Mouse (Mus musculus) MEL (cell line): ENCODE measurements around the gene Gli1. TPM values are rescaled to one million over a fixed set of nuclear protein-coding genes. Genes with fewer than 3 reads are reported as not detected.

Experiments used
- DNase-seq: peaks from one replicate; pipeline ENCODE4 v3.0.0; 2011; ENCODE audit warnings: low read depth, low spot score
- H3K27ac ChIP-seq: 2 replicates; pipeline ENCODE4 v1.5.1; 2012; ENCODE audit warnings: low read depth, mild to moderate bottlenecking, control low read depth, low read length, moderate library complexity; ENCODE audit not compliant: control insufficient read depth
- H3K27me3 ChIP-seq, 2 experiments: fragments of 150-350 bp in 1 of 2; sonication (generic) in 1 of 2; 2 replicates each; pipeline ENCODE4 v1.6.1; 2012; ENCODE audit warnings: low read length in 2 of 2, mild to moderate bottlenecking in 2 of 2, improper control_type of control experiment in 1 of 2, moderate library complexity in 1 of 2; ENCODE audit not compliant: insufficient read depth in 2 of 2, control insufficient read depth in 1 of 2
- H3K36me3 ChIP-seq, 2 experiments: 2 replicates each; pipeline ENCODE4 v1.6.1; 2012 to 2014; ENCODE audit warnings: low read length in 2 of 2, improper control_type of control experiment in 1 of 2, inconsistent platforms in 1 of 2, mild to moderate bottlenecking in 1 of 2; ENCODE audit not compliant: insufficient read depth in 2 of 2, control insufficient read depth in 1 of 2
- H3K4me1 ChIP-seq, 2 experiments: fragments of 150-350 bp in 1 of 2; sonication (generic) in 1 of 2; 2 replicates each; pipeline ENCODE4 v1.6.1; 2012; ENCODE audit warnings: low read length in 2 of 2, improper control_type of control experiment in 1 of 2, mild to moderate bottlenecking in 1 of 2; ENCODE audit not compliant: insufficient read depth in 2 of 2, control insufficient read depth in 1 of 2
- H3K4me3 ChIP-seq, 2 experiments: fragments of 150-350 bp in 1 of 2; sonication (generic) in 1 of 2; 2 replicates each; pipeline ENCODE4 v1.5.1; 2012; ENCODE audit warnings: low read depth in 2 of 2, low read length in 2 of 2, mild to moderate bottlenecking in 2 of 2, moderate library complexity in 2 of 2, control low read depth in 1 of 2, improper control_type of control experiment in 1 of 2; ENCODE audit not compliant: control insufficient read depth in 1 of 2, insufficient read depth in 1 of 2
- H3K79me2 ChIP-seq: 2 replicates; pipeline ENCODE4 v1.6.1; 2012; ENCODE audit warnings: mild to moderate bottlenecking, low read length, moderate library complexity; ENCODE audit not compliant: control insufficient read depth, poor library complexity, insufficient read depth
- H3K9ac ChIP-seq: 2 replicates; pipeline ENCODE4 v1.6.1; 2012; ENCODE audit warnings: low read depth, mild to moderate bottlenecking, control low read depth, low read length, moderate library complexity; ENCODE audit not compliant: control insufficient read depth, poor library complexity, severe bottlenecking
- H3K9me3 ChIP-seq: fragments of 150-350 bp; sonication (generic); replicated peaks from 2 replicates; pipeline ENCODE4 v1.6.1; 2012; ENCODE audit warnings: mild to moderate bottlenecking, low read length, improper control_type of control experiment, moderate library complexity; ENCODE audit not compliant: insufficient read depth
- ETS1 ChIP-seq: IDR thresholded peaks from 2 replicates; pipeline ENCODE4 v1.6.1; 2012; ENCODE audit warnings: low read depth, mild to moderate bottlenecking, inconsistent platforms, low read length, improper control_type of control experiment, moderate library complexity
- GATA1 ChIP-seq: IDR thresholded peaks from 2 replicates; pipeline ENCODE4 v1.6.1; 2011; ENCODE audit warnings: low read depth, low read length, improper control_type of control experiment
- JUND ChIP-seq: IDR thresholded peaks from 2 replicates; pipeline ENCODE4 v1.6.1; 2011; ENCODE audit warnings: low read depth, mild to moderate bottlenecking, improper control_type of control experiment, low read length
- KAT2A ChIP-seq: conservative IDR thresholded peaks from 2 replicates; pipeline ENCODE4 v1.6.1; 2012; ENCODE audit warnings: low read depth, low read length, improper control_type of control experiment, inconsistent platforms
- NELFE ChIP-seq: IDR thresholded peaks from 2 replicates; pipeline ENCODE4 v1.6.1; 2011; ENCODE audit warnings: low read depth, low read length, improper control_type of control experiment
- POLR2AphosphoS2 ChIP-seq: IDR thresholded peaks from 2 replicates; pipeline ENCODE4 v1.6.1; 2011; ENCODE audit warnings: low read length, improper control_type of control experiment
- RAD21 ChIP-seq: IDR thresholded peaks from 2 replicates; pipeline ENCODE4 v1.6.1; 2011; ENCODE audit warnings: mild to moderate bottlenecking, low read depth, low read length, improper control_type of control experiment
- RCOR1 ChIP-seq: IDR thresholded peaks from 2 replicates; pipeline ENCODE4 v1.6.1; 2012; ENCODE audit warnings: low read depth, mild to moderate bottlenecking, inconsistent platforms, low read length, improper control_type of control experiment
- SIN3A ChIP-seq: IDR thresholded peaks from 2 replicates; pipeline ENCODE4 v1.6.1; 2012; ENCODE audit warnings: low read length, improper control_type of control experiment, inconsistent platforms
- SMC3 ChIP-seq: IDR thresholded peaks from 2 replicates; pipeline ENCODE4 v1.6.1; 2011; ENCODE audit warnings: low read depth, low read length, improper control_type of control experiment
- USF1 ChIP-seq: IDR thresholded peaks from 2 replicates; pipeline ENCODE4 v1.6.1; 2014; ENCODE audit warnings: low read depth, mild to moderate bottlenecking, inconsistent platforms, low read length, improper control_type of control experiment, moderate library complexity
- USF2 ChIP-seq, 2 experiments: IDR thresholded peaks; 2 replicates each; pipeline ENCODE4 v1.6.1; 2011 to 2012; ENCODE audit warnings: improper control_type of control experiment in 2 of 2, low read length in 2 of 2, borderline replicate concordance in 1 of 2, inconsistent platforms in 1 of 2, low read depth in 1 of 2, mild to moderate bottlenecking in 1 of 2; ENCODE audit not compliant: insufficient read depth in 1 of 2
- ZNF384 ChIP-seq: IDR thresholded peaks from 2 replicates; pipeline ENCODE4 v1.6.1; 2012; ENCODE audit warnings: low read depth, mild to moderate bottlenecking, inconsistent platforms, low read length, improper control_type of control experiment
- polyA plus RNA-seq, 2 experiments: library from polyadenylated mRNA; stranded (reverse) in 1 of 2; unstranded in 1 of 2; fragments of >175 nt in 1 of 2; fragments of >200 nt in 1 of 2; gene quantifications; 2 replicates each; pipeline versions ENCODE4 v1.2.1 to v1.2.4; 2012; ENCODE audit warnings: low replicate concordance in 2 of 2, low read depth in 1 of 2; ENCODE audit not compliant: insufficient read length in 2 of 2, insufficient read depth in 1 of 2, missing spikeins in 1 of 2
- total RNA-seq: library from RNA; depleted of rRNA; stranded (reverse); fragments of 300-350 nt; gene quantifications from 2 replicates; pipeline ENCODE4 v1.2.3, GENCODE M21; 2012

Gene Gli1
- total and polyA plus RNA-seq, 3 experiments = 1.3 to 8.0 TPM; not detected in 1

GRCm38 (mm10) chr10:127379654-127380053 lies 37.9 kb upstream of the Gli1 start:
- DNase-seq = no peak
- peaks cover 0 to 13% of the 10 kb centered on the region in 2 experiments; a peak in 3 of 4 replicates for H3K36me3 ChIP-seq
- TF ChIP-seq ZNF384 = peak; percentile 26; the same call in 1 of the 2 replicates
- TF ChIP-seq ETS1 = no peak
- peak overlapping the region; percentile 83 to 91 for H3K4me3 ChIP-seq
- no peaks in the 10 kb centered on the region for H3K9me3 ChIP-seq
- H3K9ac ChIP-seq = peak overlapping the region; percentile 88
- peaks cover 16% of the 10 kb centered on the region for H3K79me2 ChIP-seq
- H3K27ac ChIP-seq = no peak overlapping the region
- H3K27me3 ChIP-seq = no peaks in the 10 kb centered on the region
- peaks cover 4 to 5% of the 10 kb centered on the region in 2 experiments for H3K4me1 ChIP-seq

GRCm38 (mm10) chr10:127377700-127378099 lies 35.9 kb upstream of the Gli1 start:
- no peak for TF ChIP-seq SIN3A
- no peak for TF ChIP-seq ZNF384
- no peak for TF ChIP-seq ETS1
- no peak for TF ChIP-seq RCOR1
- peaks cover 15% of the 10 kb centered on the region for H3K79me2 ChIP-seq
- no peak overlapping the region for H3K27ac ChIP-seq
- H3K9ac ChIP-seq = no peak overlapping the region
- H3K9me3 ChIP-seq = no peaks in the 10 kb centered on the region
- no peak overlapping the region for H3K4me3 ChIP-seq
- peaks cover 3 to 5% of the 10 kb centered on the region in 2 experiments for H3K4me1 ChIP-seq
- no peak for DNase-seq
- H3K27me3 ChIP-seq = no peaks in the 10 kb centered on the region
- H3K36me3 ChIP-seq = peaks cover 0 to 9% of the 10 kb centered on the region in 2 experiments; a peak in 3 of 4 replicates

- no peak overlapping the region for H3K27ac ChIP-seq
- TF ChIP-seq JUND (no peak), ZNF384 (peak; percentile 86)
- H3K27me3 ChIP-seq = no peaks in the 10 kb centered on the region
- H3K36me3 ChIP-seq = no peaks in the 10 kb centered on the region; a peak in 1 of 4 replicates
- H3K9me3 ChIP-seq = no peaks in the 10 kb centered on the region
- H3K79me2 ChIP-seq = no peaks in the 10 kb centered on the region
- no peak for DNase-seq
- H3K4me3 ChIP-seq = no peak overlapping the region
- H3K9ac ChIP-seq = no peak overlapping the region
- H3K4me1 ChIP-seq = no peaks in the 10 kb centered on the region
Measured at GRCm38 (mm10) chr10:127371023-127371422, 29.2 kb upstream of the Gli1 start.

- Histone ChIP-seq H3K9me3 (no peaks in the 10 kb centered on the region), H3K79me2 (no peaks in the 10 kb centered on the region), H3K27me3 (no peaks in the 10 kb centered on the region), H3K4me1 (no peaks in the 10 kb centered on the region), H3K9ac (no peak within 1 kb of the TSS), H3K4me3 (no peak within 1 kb of the TSS), H3K36me3 (no peaks in the 10 kb centered on the region; a peak in 1 of 4 replicates), H3K27ac (no peak within 1 kb of the TSS)
- DNase-seq = no peak
- TF ChIP-seq KAT2A = no peak
- no peak for TF ChIP-seq NELFE
- no peak for TF ChIP-seq USF2 (IDR thresholded peaks at IDR 0.05; ENCODE audit: borderline replicate concordance in 1 of 2, insufficient read depth in 1 of 2, low read depth in 1 of 2, low read length in 2 of 2)
- TF ChIP-seq SMC3 = no peak
- TF ChIP-seq RAD21 = no peak
- TF ChIP-seq POLR2AphosphoS2 = no peak
- no peak for TF ChIP-seq USF1
- no peak for TF ChIP-seq GATA1
Measured at GRCm38 (mm10) chr10:127369834-127370820, 28.4 kb upstream of the Gli1 start, which contains the start of gene Inhbc. Gene Inhbc (minus strand): TSS chr10:127370431.
